In the genomic region with DNA sequence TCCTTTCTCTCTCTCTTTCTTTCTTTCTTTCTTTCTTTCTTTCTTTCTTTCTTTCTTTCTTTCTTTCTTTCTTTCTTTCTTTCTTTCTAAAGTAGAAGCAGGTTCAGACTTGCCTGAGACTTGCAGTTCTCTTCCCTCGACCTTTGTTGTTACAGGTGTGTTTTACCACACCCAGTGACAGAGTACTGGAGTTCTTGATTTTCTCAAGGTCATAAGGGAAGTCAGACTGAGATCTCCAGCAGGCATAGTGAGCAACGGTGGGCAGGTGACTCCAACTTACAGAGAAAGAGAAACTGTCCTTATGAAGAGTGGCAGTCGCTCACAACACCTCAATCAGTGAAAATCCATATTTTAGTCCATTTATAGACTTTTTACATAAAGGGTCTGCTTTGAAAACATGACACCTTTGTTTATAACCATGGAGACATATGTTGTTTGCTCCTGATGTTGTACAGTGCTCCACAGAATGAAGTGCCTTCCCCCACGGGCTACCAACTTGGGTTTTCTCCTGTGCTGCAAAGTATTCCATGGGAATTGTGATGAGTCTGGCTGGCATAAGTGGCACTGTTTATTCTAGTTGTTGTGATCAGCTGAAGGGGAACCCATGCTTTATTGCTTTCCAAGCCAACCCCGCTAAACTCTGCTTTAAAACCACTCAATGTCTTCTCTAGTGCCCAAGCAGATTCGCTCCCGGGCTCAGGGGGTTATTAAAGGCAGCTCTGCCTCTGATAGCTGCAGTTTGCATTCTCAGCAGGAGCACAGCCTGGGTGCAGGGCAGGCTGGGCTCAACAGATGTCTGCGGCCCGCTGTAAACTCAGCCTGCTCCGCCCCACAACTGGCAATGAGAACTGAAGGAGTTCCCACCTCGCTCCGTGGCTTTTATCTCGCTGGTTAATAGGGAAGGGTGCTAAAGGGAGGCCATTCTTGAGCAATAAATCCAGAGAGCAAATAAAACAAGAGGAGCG, we compare ENCODE assay signal across 9 mouse cellular contexts.
A peak's percentile ranks its signal among the peaks of the same experiment; 100 is the strongest.
DNase-seq lines count a peak whose midpoint lies in the region; ATAC-seq and TF ChIP-seq lines count a peak whose summit lies in the region.
"Had no signal": no experiment of that assay in that cellular context is flagged by ENCODE, and none has a peak within 500 bp of the region (broad histone marks: within the 10 kb centered on the region; RNA-seq: fewer than 3 reads in every experiment).

No protein-coding gene starts in this region.

- H3K4me2 ChIP-seq in kidney, postnatal 0 days (ENCODE audit: low read length): no peak overlapping the region
- H3K4me2 ChIP-seq: heart, embryonic 15.5 days had no signal

- no peak overlapping the region for H3K9ac ChIP-seq in kidney, postnatal 0 days (ENCODE audit: low read depth, low read length)
- H3K9ac ChIP-seq: heart, embryonic 15.5 days had no signal

- H3K4me1 ChIP-seq in kidney, postnatal 0 days (replicated peaks; ENCODE audit: insufficient read depth, low read length): no peaks in the 10 kb centered on the region

- 0 out of 2 replicates have a peak, but pooled peaks have one; percentile 12 for ATAC-seq in kidney, postnatal 0 days (replicated peaks; ENCODE audit: low FRiP score, low read depth)
- ATAC-seq in megakaryocyte progenitor cell, adult 5-6 weeks (replicated peaks; ENCODE audit: poor library complexity): peak; percentile 42; the same call in 1 of the 2 replicates
- ATAC-seq: Patski had no signal

- no peak overlapping the region for H3K27ac ChIP-seq in kidney, postnatal 0 days
- H3K27ac ChIP-seq: heart, embryonic 15.5 days had no signal

- no peaks in the 10 kb centered on the region for H3K9me3 ChIP-seq in kidney, postnatal 0 days (replicated peaks; ENCODE audit: low read length)
- H3K9me3 ChIP-seq: heart, embryonic 15.5 days had no signal

- no peak for TF ChIP-seq CTCF in kidney, postnatal 0 days (IDR thresholded peaks at IDR 0.05; ENCODE audit: low read depth)

- 27% methylated on average over 14 of the region's 14 CpGs for WGBS in kidney, postnatal 0 days

- no peak overlapping the region for H3K4me3 ChIP-seq in kidney, postnatal 0 days (replicated peaks; ENCODE audit: low read depth, low read length)
- H3K4me3 ChIP-seq: heart, embryonic 15.5 days had no signal

- no peaks in the 10 kb centered on the region for H3K27me3 ChIP-seq in kidney, postnatal 0 days (ENCODE audit: insufficient read depth, low read length)
- H3K27me3 ChIP-seq: heart, embryonic 15.5 days; Patski had no signal

- no peaks in the 10 kb centered on the region for H3K36me3 ChIP-seq in kidney, postnatal 0 days (ENCODE audit: insufficient read depth, low read length)
- H3K36me3 ChIP-seq: heart, embryonic 15.5 days had no signal

- DNase-seq in kidney, postnatal 0 days (ENCODE audit: low spot score): peak; percentile 44
- DNase-seq in kidney, adult 18-20 months: no peak
- peak; percentile 66 for DNase-seq in R1 (ENCODE audit: low read depth, low spot score)
- peak; percentile 38 for DNase-seq in embryo, embryonic 9.5 days (ENCODE audit: extremely low spot score)
- no peak for DNase-seq in right cerebral cortex, postnatal 4 days
- no peak for DNase-seq in ovary, postnatal 14 days (ENCODE audit: low spot score)

Comparison
In these comparisons a context has a peak if more than half of its experiments do, and no peak if none do; other contexts are left out.
1. DNase-seq: peak in kidney, postnatal 0 days (single experiment), R1 (single experiment) and embryo, embryonic 9.5 days (single experiment); none in kidney, adult 18-20 months (single experiment), right cerebral cortex, postnatal 4 days (single experiment) and ovary, postnatal 14 days (single experiment).